Mouse (Mus musculus) ES-E14 (cell line): ENCODE results near the gene Mgat1. TPM values are rescaled to one million over a fixed set of nuclear protein-coding genes. Genes with fewer than 3 reads are reported as not detected.

Source experiments
- DNase-seq: peaks from one replicate; pipeline ENCODE4 v3.0.0-alpha.2; 2013; ENCODE audit warnings: low read depth, low spot score
- H3K27ac ChIP-seq: 2 replicates; pipeline ENCODE4 v1.5.1; 2012; ENCODE audit warnings: low read depth, mild to moderate bottlenecking, low read length, moderate library complexity, mixed read lengths; ENCODE audit not compliant: poor library complexity, insufficient read depth, severe bottlenecking
- H3K36me3 ChIP-seq: 2 replicates; pipeline ENCODE4 v1.6.1; 2012; ENCODE audit warnings: mild to moderate bottlenecking, low read length, moderate library complexity, mixed read lengths; ENCODE audit not compliant: control insufficient read depth, poor library complexity, insufficient read depth, severe bottlenecking
- H3K4me1 ChIP-seq, 2 experiments: fragments of 150-350 bp in 1 of 2; sonication (generic) in 1 of 2; 2 replicates each; pipeline ENCODE4 v1.6.1; 2012; ENCODE audit warnings: low read length in 2 of 2, mild to moderate bottlenecking in 1 of 2, mixed read lengths in 1 of 2; ENCODE audit not compliant: control insufficient read depth in 2 of 2, insufficient read depth in 2 of 2, poor library complexity in 1 of 2
- H3K4me3 ChIP-seq, 2 experiments: fragments of 150-350 bp in 1 of 2; sonication (generic) in 1 of 2; 2 replicates each; pipeline ENCODE4 v1.5.1; 2012; ENCODE audit warnings: low read length in 2 of 2, low read depth in 1 of 2, mild to moderate bottlenecking in 1 of 2, mixed read lengths in 1 of 2; ENCODE audit not compliant: insufficient read depth in 1 of 2, poor library complexity in 1 of 2, severe bottlenecking in 1 of 2
- H3K9ac ChIP-seq: 2 replicates; pipeline ENCODE4 v1.6.1; 2012; ENCODE audit warnings: low read depth, mild to moderate bottlenecking, low read length, mixed read lengths; ENCODE audit not compliant: poor library complexity, insufficient read depth, severe bottlenecking
- H3K9me3 ChIP-seq: fragments of 150-350 bp; sonication (generic); 2 replicates; pipeline ENCODE4 v1.6.1; 2012; ENCODE audit warnings: low read depth, mild to moderate bottlenecking, low read length; ENCODE audit not compliant: control insufficient read depth, insufficient read depth
- CHD2 ChIP-seq: IDR thresholded peaks from 2 replicates; pipeline ENCODE4 v1.6.1; 2014; ENCODE audit warnings: mild to moderate bottlenecking, low read depth, low read length, inconsistent platforms
- HCFC1 ChIP-seq: IDR thresholded peaks from 2 replicates; pipeline ENCODE4 v1.6.1; 2012; ENCODE audit warnings: low read length, inconsistent platforms, borderline replicate concordance; ENCODE audit not compliant: insufficient read depth
- MAFK ChIP-seq: IDR thresholded peaks from 2 replicates; pipeline ENCODE4 v1.6.1; 2014; ENCODE audit warnings: mild to moderate bottlenecking, low read depth, low read length, inconsistent platforms; ENCODE audit not compliant: insufficient read depth
- ZC3H11A ChIP-seq: IDR thresholded peaks from 2 replicates; pipeline ENCODE4 v1.6.1; 2012; ENCODE audit warnings: low read depth, mild to moderate bottlenecking, inconsistent platforms, low read length, borderline replicate concordance
- ZNF384 ChIP-seq: IDR thresholded peaks from 2 replicates; pipeline ENCODE4 v1.6.1; 2012; ENCODE audit warnings: low read depth, low read length, inconsistent platforms
- in situ Hi-C, 2 experiments: fragments of 600-800 bp; cut with MboI; formaldehyde crosslinking; loops; one replicate each; pipeline ENCODE4 v1.15.1; 2025; ENCODE audit warnings: low sequenced_read_pairs in 2 of 2, inconsistent platforms in 1 of 2; ENCODE audit not compliant: unreplicated experiment in 2 of 2
- total RNA-seq: library from RNA; depleted of rRNA; stranded (reverse); fragments of 300-350 nt; gene quantifications from 2 replicates; pipeline ENCODE4 v1.2.3, GENCODE M21; 2012

The Mgat1 gene
- total RNA-seq, 1 experiment: 43.1 TPM

- TF ChIP-seq CHD2 (no peak), HCFC1 (no peak), MAFK (no peak), ZC3H11A (no peak), ZNF384 (no peak)
- in situ Hi-C loops: loop anchor here (10.0 to 25.0 kb wide), 2 partner anchors 387 to 399 kb away; partner anchors contain the start of gene Irgm1 (in 2 of the 2)
- Histone ChIP-seq H3K27ac (no peak overlapping the region), H3K9ac (no peak overlapping the region), H3K36me3 (peaks cover 2% of the 10 kb centered on the region; the same call in 1 of the 2 replicates), H3K4me3 (peak overlapping the region; percentile 3 to 50; a peak in 3 of 4 replicates), H3K4me1 (peaks cover 2 to 12% of the 10 kb centered on the region in 2 experiments; a peak in 1 of 4 replicates), H3K9me3 (no peaks in the 10 kb centered on the region)
- DNase-seq: no peak
These were observed 17.4 kb downstream of the Mgat1 start for GRCm38 (mm10) chr11:49261313-49261855.

DNA sequence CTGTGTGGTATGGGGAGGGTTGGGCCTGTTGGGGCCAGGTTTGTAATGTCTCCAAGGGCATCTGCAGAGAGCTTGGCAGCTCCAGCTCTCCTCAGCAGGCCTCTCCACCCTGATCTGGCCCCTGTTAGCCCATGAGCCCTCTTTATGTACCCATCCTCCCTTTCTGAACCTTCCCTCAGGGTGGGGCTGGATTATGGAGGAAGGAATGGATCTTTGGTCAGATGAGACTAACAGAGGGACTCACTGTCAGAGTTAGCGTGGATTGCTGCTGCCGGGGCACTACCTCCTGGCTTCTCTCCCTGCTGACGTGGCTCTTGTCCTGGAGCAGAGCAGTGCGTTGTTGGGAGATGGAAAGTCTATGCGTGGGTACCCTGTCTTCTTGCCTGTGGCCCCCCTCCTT is 18.3 kb downstream of the Mgat1 start:
- TF ChIP-seq HCFC1: no peak
- no peak for TF ChIP-seq CHD2
- TF ChIP-seq MAFK: no peak
- no peak for TF ChIP-seq ZC3H11A
- TF ChIP-seq ZNF384: no peak

DNA sequence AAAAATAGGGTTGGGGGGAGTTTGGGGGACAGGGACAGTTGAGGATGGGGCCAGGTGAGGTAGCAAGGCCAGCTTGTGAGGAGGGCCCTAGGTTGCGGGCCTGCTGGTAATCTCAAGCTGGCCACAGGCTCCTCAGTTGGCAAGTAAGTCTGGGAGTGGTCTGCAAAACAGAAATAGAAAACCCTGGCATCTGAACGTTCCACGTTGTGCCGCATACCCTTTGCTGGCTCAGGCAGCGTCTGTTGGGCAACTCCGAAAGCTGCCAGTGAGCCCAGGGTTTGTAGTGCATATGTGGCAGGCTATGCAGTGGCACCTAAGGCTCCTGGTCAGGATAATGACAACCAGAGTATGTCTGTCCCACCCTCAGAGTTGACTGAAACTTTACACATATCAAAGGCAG is 19.2 kb downstream of the Mgat1 start:
- in situ Hi-C loops: loop anchor here (10.0 to 25.0 kb wide), 2 partner anchors 388 to 401 kb away; partner anchors contain the start of gene Irgm1 (in 2 of the 2)
- Histone ChIP-seq H3K9me3 (no peaks in the 10 kb centered on the region), H3K27ac (no peak overlapping the region), H3K9ac (no peak overlapping the region), H3K4me3 (no peak overlapping the region), H3K36me3 (peaks cover 2% of the 10 kb centered on the region; the same call in 1 of the 2 replicates), H3K4me1 (peaks cover 2 to 12% of the 10 kb centered on the region in 2 experiments; a peak in 1 of 4 replicates)
- no peak for DNase-seq
- no peak for TF ChIP-seq CHD2
- TF ChIP-seq MAFK: no peak
- no peak for TF ChIP-seq ZC3H11A
- no peak for TF ChIP-seq ZNF384
- TF ChIP-seq HCFC1: no peak

More for the DNA sequence above, 18.3 kb downstream of the Mgat1 start:
- peaks cover 2 to 12% of the 10 kb centered on the region in 2 experiments; a peak in 1 of 4 replicates for H3K4me1 ChIP-seq
- peaks cover 2% of the 10 kb centered on the region; the same call in 1 of the 2 replicates for H3K36me3 ChIP-seq
- no peak for DNase-seq
- no peak overlapping the region for H3K9ac ChIP-seq
- H3K27ac ChIP-seq: no peak overlapping the region
- no peaks in the 10 kb centered on the region for H3K9me3 ChIP-seq
- in situ Hi-C loops: loop anchor here (10.0 to 25.0 kb wide), 2 partner anchors 387 to 400 kb away; partner anchors contain the start of gene Irgm1 (in 2 of the 2)
- no peak overlapping the region for H3K4me3 ChIP-seq

GRCm38 (mm10) chr11:49264081-49264480 is 20.1 kb downstream of the Mgat1 start:
- H3K9me3 ChIP-seq: no peaks in the 10 kb centered on the region
- in situ Hi-C loops: loop anchor here (10.0 to 25.0 kb wide), 2 partner anchors 389 to 402 kb away; partner anchors contain the start of gene Irgm1 (in 2 of the 2)
- peaks cover 2% of the 10 kb centered on the region; the same call in 1 of the 2 replicates for H3K36me3 ChIP-seq
- H3K27ac ChIP-seq: no peak overlapping the region
- no peak overlapping the region for H3K9ac ChIP-seq
- TF ChIP-seq MAFK (no peak), HCFC1 (no peak), CHD2 (no peak), ZNF384 (no peak), ZC3H11A (no peak)
- peaks cover 2 to 12% of the 10 kb centered on the region in 2 experiments; a peak in 1 of 4 replicates for H3K4me1 ChIP-seq
- DNase-seq: no peak
- no peak overlapping the region for H3K4me3 ChIP-seq
